Mouse (Mus musculus) WW6 (cell line): Measurements from ENCODE around the gene Atp5mpl.

ENCODE experiments used
- DNase-seq: peaks from one replicate; pipeline ENCODE4 v3.0.0-alpha.2; 2013; ENCODE audit warnings: low read depth, low spot score

The Atp5mpl gene

GRCm38 (mm10) chr12:111914031-111914430 is 52.7 kb downstream of the Atp5mpl start:
- no peak for DNase-seq

- DNase-seq = no peak
Observed at GRCm38 (mm10) chr12:111912802-111913201, 54.0 kb downstream of the Atp5mpl start.

GRCm38 (mm10) chr12:111911796-111912195 is 55.0 kb downstream of the Atp5mpl start:
- DNase-seq = no peak
